Mouse (Mus musculus) hindbrain, embryonic 14.5 days (tissue): Measurements from ENCODE around the gene Gm13697. TPM values are rescaled to one million over a fixed set of nuclear protein-coding genes. Genes with fewer than 3 reads are reported as not detected.
"Not testable (repeated sequence)": the region's sequence is repeated elsewhere in the genome, so short reads cannot be mapped to it uniquely, and the experiment has no call there.

Experiments
- ATAC-seq: fragments of 200-750 bp; cut with Nextera tagmentation; 2 replicates; pipeline ENCODE4 v1.8.0; 2017; ENCODE audit warnings: moderate number of reproducible peaks, mild to moderate bottlenecking, moderate TSS enrichment, moderate library complexity; ENCODE audit not compliant: low FRiP score
- DNase-seq: peaks from one replicate; pipeline ENCODE4 v3.0.0-alpha.2; 2015; ENCODE audit warnings: low spot score
- H3K27ac ChIP-seq: fragments of 300-500 bp; sonication (generic); 2 replicates; pipeline ENCODE4 v1.5.1; 2014; ENCODE audit warnings: mild to moderate bottlenecking, moderate library complexity
- H3K27me3 ChIP-seq: fragments of 300-500 bp; sonication (generic); 2 replicates; pipeline ENCODE4 v1.6.1; 2014; ENCODE audit warnings: mild to moderate bottlenecking, low read length, mixed read lengths; ENCODE audit not compliant: control insufficient read depth, insufficient read depth
- H3K36me3 ChIP-seq: fragments of 300-500 bp; sonication (generic); replicated peaks from 2 replicates; pipeline ENCODE4 v1.6.1; 2014; ENCODE audit not compliant: control insufficient read depth, insufficient read depth
- H3K4me1 ChIP-seq: fragments of 300-500 bp; sonication (generic); replicated peaks from 2 replicates; pipeline ENCODE4 v1.6.1; 2014; ENCODE audit warnings: antibody characterized with exemption, low read length, mixed read lengths; ENCODE audit not compliant: control insufficient read depth, insufficient read depth
- H3K4me2 ChIP-seq: fragments of 300-500 bp; sonication (generic); replicated peaks from 2 replicates; pipeline ENCODE4 v1.6.1; 2014; ENCODE audit warnings: mild to moderate bottlenecking, moderate library complexity
- H3K4me3 ChIP-seq: fragments of 300-500 bp; sonication (generic); replicated peaks from 2 replicates; pipeline ENCODE4 v1.5.1; 2014; ENCODE audit warnings: mild to moderate bottlenecking, low read length
- H3K9ac ChIP-seq: fragments of 300-500 bp; sonication (generic); 2 replicates; pipeline ENCODE4 v1.6.1; 2014
- H3K9me3 ChIP-seq: fragments of 300-500 bp; sonication (generic); 2 replicates; pipeline ENCODE4 v1.6.1; 2016; ENCODE audit warnings: low read length; ENCODE audit not compliant: control insufficient read depth
- WGBS: fragments of 180-500 bp; shearing (Covaris S2); extraction: QIAGEN DNeasy Blood & Tissue Kit; methylation state at CpG from one replicate; pipeline ENCODE4 v1.1.7; 2014; 5-methylcytosine and 5-hydroxymethylcytosine counted together
- polyA plus RNA-seq: library from polyadenylated mRNA; unstranded; fragments of >200 nt; fragmentation: Nextera tagmentation; extraction: Ambion mirVana; gene quantifications from 2 replicates; pipeline ENCODE4 v1.2.1, GENCODE M21; 2014

Gene Gm13697
- polyA plus RNA-seq, 1 experiment from 2014 or later: not detected

- H3K9ac ChIP-seq, H3K4me2 ChIP-seq, H3K27me3 ChIP-seq, H3K4me3 ChIP-seq, H3K4me1 ChIP-seq, DNase-seq, H3K36me3 ChIP-seq, H3K9me3 ChIP-seq, ATAC-seq, H3K27ac ChIP-seq: not testable (repeated sequence)
- no CpG with 5 or more reads among the region's 6 CpGs for WGBS
Measured at GRCm38 (mm10) chr2:83990253-83990652, 5.7 kb downstream of the Gm13697 start, which contains the start of gene Gm13691. Gm13691 (plus strand) TSS chr2:83990553.

DNA sequence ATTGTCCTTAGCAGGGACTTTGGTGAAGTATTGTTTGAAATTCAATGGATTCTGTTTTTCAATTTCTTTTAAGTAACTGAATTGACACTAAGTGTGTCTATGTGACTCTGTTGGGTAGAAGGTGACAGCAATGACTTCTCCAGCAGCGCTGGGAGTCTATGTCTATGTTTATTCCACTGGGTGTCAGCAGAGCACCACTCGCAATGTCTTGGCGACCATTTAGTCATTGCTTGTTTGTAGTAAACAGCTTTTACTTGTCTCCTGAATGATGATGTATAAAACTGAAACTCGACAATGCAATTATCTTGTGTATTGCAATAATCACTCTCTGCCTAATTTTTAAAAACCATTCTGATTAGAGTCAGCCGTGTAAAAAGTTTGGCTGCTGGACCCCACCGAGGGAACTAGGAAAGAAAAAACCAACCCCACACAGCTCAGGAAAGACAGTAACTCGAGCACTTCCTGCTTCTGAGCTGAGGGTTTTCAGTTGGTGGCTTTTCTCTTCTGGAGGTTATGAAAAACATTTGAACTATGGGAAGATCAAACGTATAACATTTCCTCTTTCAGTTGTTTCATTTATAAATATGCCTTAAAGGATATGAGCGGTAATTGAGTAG, 9.2 kb downstream of the Gm13697 start:
- not testable (repeated sequence) for H3K27ac ChIP-seq, ATAC-seq, H3K4me3 ChIP-seq, H3K27me3 ChIP-seq, H3K9me3 ChIP-seq, H3K9ac ChIP-seq, H3K4me2 ChIP-seq, H3K4me1 ChIP-seq, H3K36me3 ChIP-seq
- DNase-seq: peak; percentile 22
- WGBS: 65% methylated on average over 7 of the region's 9 CpGs

- DNase-seq, H3K9me3 ChIP-seq, H3K36me3 ChIP-seq, H3K4me2 ChIP-seq, H3K27ac ChIP-seq, H3K4me3 ChIP-seq, H3K4me1 ChIP-seq, H3K9ac ChIP-seq, H3K27me3 ChIP-seq, ATAC-seq: not testable (repeated sequence)
- whole genome bisulfite sequencing: no CpG with 5 or more reads among the region's 3 CpGs
Measured at GRCm38 (mm10) chr2:83994526-83994925, 10.0 kb downstream of the Gm13697 start.

GRCm38 (mm10) chr2:84008913-84009312, 24.4 kb downstream of the Gm13697 start:
- H3K36me3 ChIP-seq: no peaks in the 10 kb centered on the region
- H3K27me3 ChIP-seq: no peaks in the 10 kb centered on the region
- no peaks in the 10 kb centered on the region for H3K9me3 ChIP-seq
- WGBS: 65% methylated on average over 1 of the region's 1 CpGs
- H3K4me1 ChIP-seq: no peaks in the 10 kb centered on the region
- H3K4me3 ChIP-seq: no peak overlapping the region
- no peak overlapping the region for H3K27ac ChIP-seq
- DNase-seq: peak; percentile 24
- H3K4me2 ChIP-seq: no peak overlapping the region
- ATAC-seq: no peak
- H3K9ac ChIP-seq: no peak overlapping the region

- H3K9me3 ChIP-seq: no peaks in the 10 kb centered on the region
- H3K4me1 ChIP-seq: no peaks in the 10 kb centered on the region
- 79% methylated on average over 3 of the region's 3 CpGs for WGBS
- H3K4me2 ChIP-seq: no peak overlapping the region
- ATAC-seq: no peak
- H3K36me3 ChIP-seq: no peaks in the 10 kb centered on the region
- DNase-seq: no peak
- H3K27me3 ChIP-seq: no peaks in the 10 kb centered on the region
- H3K27ac ChIP-seq: no peak overlapping the region
- no peak overlapping the region for H3K9ac ChIP-seq
- H3K4me3 ChIP-seq: no peak overlapping the region
Measured at GRCm38 (mm10) chr2:84009818-84010217, 25.3 kb downstream of the Gm13697 start.

GRCm38 (mm10) chr2:84014572-84014971, 30.0 kb downstream of the Gm13697 start:
- 81% methylated on average over 6 of the region's 6 CpGs for WGBS
- Histone ChIP-seq H3K9ac (no peak overlapping the region), H3K27me3 (no peaks in the 10 kb centered on the region), H3K4me1 (no peaks in the 10 kb centered on the region), H3K36me3 (no peaks in the 10 kb centered on the region), H3K4me3 (no peak overlapping the region), H3K9me3 (no peaks in the 10 kb centered on the region), H3K4me2 (no peak overlapping the region), H3K27ac (no peak overlapping the region)
- DNase-seq (peak; percentile 23), ATAC-seq (no peak)

GRCm38 (mm10) chr2:84016291-84016690, 31.7 kb downstream of the Gm13697 start:
- 69% methylated on average over 5 of the region's 5 CpGs for WGBS
- not testable (repeated sequence) for H3K9me3 ChIP-seq, ATAC-seq, H3K27ac ChIP-seq, H3K27me3 ChIP-seq, H3K36me3 ChIP-seq, H3K4me3 ChIP-seq, H3K9ac ChIP-seq, H3K4me1 ChIP-seq, H3K4me2 ChIP-seq
- peak; percentile 20 for DNase-seq

DNA sequence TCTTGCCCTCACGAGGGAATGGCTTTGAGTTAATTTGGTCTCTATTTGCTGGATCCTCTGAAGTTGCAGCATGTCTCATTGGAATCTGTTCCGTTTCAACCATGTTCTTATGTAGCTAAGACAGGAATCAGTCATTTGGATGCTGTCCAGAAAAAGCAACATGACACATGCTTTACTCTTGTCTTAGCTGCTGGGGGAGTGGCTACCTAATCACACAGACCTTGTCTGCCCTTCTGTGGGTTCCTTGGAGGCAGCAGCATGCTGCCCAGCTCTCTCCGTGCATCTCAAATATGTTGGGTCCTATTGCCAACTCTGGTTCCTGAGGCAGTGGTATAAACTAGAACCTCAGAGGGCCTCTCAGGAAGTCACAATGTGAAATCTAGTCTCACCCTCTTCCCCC, 33.8 kb downstream of the Gm13697 start:
- no peak overlapping the region for H3K27ac ChIP-seq
- no peaks in the 10 kb centered on the region for H3K36me3 ChIP-seq
- no peaks in the 10 kb centered on the region for H3K27me3 ChIP-seq
- H3K9ac ChIP-seq: no peak overlapping the region
- ATAC-seq (no peak), DNase-seq (peak; percentile 22)
- no peak overlapping the region for H3K4me2 ChIP-seq
- H3K4me1 ChIP-seq: no peaks in the 10 kb centered on the region
- no peak overlapping the region for H3K4me3 ChIP-seq
- WGBS: 77% methylated on average over 3 of the region's 3 CpGs
- no peaks in the 10 kb centered on the region for H3K9me3 ChIP-seq

GRCm38 (mm10) chr2:84019519-84020305, 35.2 kb downstream of the Gm13697 start:
- H3K36me3 ChIP-seq: no peaks in the 10 kb centered on the region
- DNase-seq: no peak
- WGBS: 78% methylated on average over 8 of the region's 8 CpGs

More at GRCm38 (mm10) chr2:84019519-84020305, 35.2 kb downstream of the Gm13697 start:
- Histone ChIP-seq H3K4me1 (no peaks in the 10 kb centered on the region), H3K4me3 (no peak overlapping the region), H3K27ac (no peak overlapping the region), H3K4me2 (no peak overlapping the region), H3K27me3 (no peaks in the 10 kb centered on the region), H3K9me3 (no peaks in the 10 kb centered on the region), H3K9ac (no peak overlapping the region)
- no peak for ATAC-seq
